Mouse (Mus musculus): Measurements from ENCODE around the gene Gm30302.
"Not testable (repeated sequence)": the region's sequence is repeated elsewhere in the genome, so short reads cannot be mapped to it uniquely, and the experiment has no call there.

Gene Gm30302

GRCm38 (mm10) chr13:49798901-49799300 is at the start of gene Gm30302:
Gm30302 (minus strand) TSS chr13:49799001.
- DNase-seq, result no peak

DNA sequence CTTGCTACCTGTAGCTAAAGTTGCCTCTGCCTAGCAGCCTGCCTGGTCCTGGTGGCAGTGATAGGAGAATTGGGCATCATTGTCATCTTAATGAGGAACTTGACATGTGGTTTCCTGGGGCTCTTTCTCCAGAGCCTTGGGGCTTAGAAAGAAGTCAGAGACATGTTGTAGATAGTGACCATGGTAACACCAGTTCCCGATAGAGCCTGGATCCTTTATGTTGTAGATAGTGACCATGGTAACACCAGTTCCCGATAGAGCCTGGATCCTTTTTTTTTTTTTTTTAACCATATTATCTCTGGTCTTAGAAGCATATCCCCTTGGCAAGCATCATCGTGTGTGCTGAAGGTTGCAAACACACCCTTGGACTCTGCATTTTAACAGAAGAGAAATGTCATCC is 48.0 kb upstream of the Gm30302 start:
- no peak for DNase-seq

- no peak for DNase-seq
Observed at GRCm38 (mm10) chr13:49846141-49846540, 47.3 kb upstream of the Gm30302 start.

DNA sequence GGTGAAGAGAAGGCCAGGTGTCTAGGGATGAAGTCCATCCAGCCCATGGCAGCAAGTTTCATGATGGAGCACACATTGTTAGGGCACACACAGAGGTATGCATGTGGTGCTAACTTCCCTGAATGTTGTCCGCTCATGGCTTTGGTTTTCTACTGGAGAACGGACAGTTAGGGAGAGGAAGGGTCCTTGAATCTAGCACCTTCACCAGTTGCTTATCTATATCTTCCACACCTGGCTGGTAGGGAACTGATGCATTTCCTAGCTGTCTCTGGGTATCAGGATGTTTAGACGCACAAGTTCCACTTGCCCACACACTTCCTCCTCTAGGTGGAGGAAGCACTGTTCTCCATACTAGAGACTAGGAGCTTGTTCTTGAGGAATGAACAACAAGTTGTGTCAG is 46.9 kb upstream of the Gm30302 start:
- DNase-seq, result no peak

- DNase-seq, result no peak
Observed at GRCm38 (mm10) chr13:49844071-49844470, 45.3 kb upstream of the Gm30302 start.

GRCm38 (mm10) chr13:49841186-49841585 is 42.4 kb upstream of the Gm30302 start:
- DNase-seq, result no peak

GRCm38 (mm10) chr13:49830355-49830754 is 31.6 kb upstream of the Gm30302 start:
- no peak for DNase-seq

DNA sequence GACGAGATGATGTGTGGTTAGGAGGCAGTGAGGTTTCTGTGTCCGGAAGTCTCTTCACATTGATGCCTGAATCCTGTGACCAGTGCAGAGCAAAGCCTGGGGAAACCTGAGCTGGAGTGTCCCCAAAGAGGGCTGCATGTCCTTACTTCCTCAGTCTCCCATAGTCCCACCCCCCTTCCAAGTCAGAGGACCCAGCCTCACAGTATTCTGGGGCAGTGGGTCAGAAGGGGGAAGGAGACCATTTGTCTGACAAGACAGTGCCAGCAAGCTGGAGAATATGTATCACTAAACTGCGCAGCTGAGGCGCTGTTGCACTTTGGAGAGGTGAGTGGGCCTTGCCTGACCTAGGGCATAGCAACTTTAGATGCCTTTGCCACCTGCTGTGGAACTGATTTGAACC is 26.5 kb upstream of the Gm30302 start:
- no peak for DNase-seq

- DNase-seq, result no peak
Observed at GRCm38 (mm10) chr13:49814958-49815357, 16.2 kb upstream of the Gm30302 start.

DNA sequence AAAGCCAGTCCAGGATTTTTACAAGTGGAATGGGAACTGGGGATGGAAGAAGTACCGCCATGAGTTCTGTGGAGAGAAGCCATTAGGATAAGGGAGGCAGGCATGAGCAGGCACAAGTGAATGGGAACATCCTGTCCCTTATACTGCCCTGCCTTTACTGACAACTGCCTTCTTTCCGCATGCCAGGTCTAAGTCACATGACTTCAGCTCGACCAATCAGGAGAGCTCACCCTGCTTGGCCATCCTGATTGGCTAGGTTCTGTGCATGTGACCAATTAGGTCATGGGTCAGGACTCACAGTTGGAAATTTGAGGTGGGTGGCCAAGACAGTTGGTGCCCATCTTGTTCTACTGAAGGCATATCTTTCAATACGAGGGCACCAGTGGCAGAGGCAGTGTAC is 15.6 kb upstream of the Gm30302 start:
- no peak for DNase-seq

DNA sequence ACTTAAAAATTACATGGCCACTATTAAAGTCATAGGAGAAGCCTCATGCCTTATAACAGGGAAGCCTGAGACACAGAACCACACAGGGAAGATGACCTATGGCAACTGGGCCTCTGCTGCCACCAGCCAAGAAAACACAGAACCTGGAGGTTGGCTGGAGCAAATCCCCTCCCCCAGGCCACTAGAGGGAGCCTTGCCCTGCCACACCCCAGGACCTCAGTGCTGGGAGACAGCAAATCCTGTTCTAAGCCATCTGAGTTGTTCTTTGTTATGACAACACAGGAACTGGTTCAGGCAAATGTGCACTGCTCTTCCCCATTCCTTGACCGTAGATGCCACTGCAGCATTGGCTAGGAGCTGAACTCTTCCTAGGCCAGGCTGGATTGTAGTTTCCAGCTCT is 8.3 kb upstream of the Gm30302 start:
- no peak for DNase-seq

GRCm38 (mm10) chr13:49788563-49789393 is 10.0 kb downstream of the Gm30302 start:
- DNase-seq, result no peak

- no peak for DNase-seq
Observed at GRCm38 (mm10) chr13:49783899-49784298, 14.9 kb downstream of the Gm30302 start.

DNA sequence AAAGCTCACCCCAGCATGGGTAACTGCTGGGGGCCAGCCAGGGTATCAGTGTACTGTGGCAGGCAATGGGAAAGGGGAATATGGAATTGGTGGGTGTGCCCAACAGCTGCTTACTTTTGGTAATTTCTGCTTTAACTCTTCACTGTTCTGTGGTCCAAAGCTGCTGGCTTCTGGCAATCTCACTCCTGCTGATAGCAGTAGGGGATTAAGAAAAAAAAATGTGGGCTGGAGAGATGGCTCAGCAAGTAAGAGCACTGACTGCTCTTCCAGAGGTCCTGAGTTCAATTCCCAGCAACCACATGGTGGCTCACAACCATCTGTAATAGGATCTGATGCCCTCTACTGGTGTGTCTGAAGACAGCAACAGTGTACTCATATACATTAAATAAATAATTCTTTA is 27.3 kb downstream of the Gm30302 start:
- DNase-seq, result not testable (repeated sequence)

- no peak for DNase-seq
Observed at GRCm38 (mm10) chr13:49769111-49769510, 29.7 kb downstream of the Gm30302 start.

GRCm38 (mm10) chr13:49768048-49768447 is 30.8 kb downstream of the Gm30302 start:
- DNase-seq, result no peak

DNA sequence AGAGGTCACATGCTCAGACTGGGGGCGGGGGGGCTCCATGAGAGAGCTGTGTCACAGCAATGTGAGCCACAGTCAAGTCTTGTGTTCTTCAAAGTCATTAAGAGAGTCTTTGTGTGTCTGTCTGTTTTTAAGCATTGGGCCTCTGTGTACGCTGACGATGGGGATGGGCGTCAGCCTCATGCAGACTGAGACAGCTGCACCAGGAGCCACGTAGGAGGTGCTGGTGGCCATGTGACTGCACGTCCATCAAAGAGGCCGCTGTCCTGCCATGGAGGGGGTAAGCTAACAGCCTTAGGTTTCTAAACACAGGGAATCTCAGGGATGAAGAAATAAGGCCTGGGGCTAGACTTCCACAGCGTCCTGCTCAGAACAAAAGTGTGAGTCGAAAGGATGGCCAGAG is 32.5 kb downstream of the Gm30302 start:
- no peak for DNase-seq

DNA sequence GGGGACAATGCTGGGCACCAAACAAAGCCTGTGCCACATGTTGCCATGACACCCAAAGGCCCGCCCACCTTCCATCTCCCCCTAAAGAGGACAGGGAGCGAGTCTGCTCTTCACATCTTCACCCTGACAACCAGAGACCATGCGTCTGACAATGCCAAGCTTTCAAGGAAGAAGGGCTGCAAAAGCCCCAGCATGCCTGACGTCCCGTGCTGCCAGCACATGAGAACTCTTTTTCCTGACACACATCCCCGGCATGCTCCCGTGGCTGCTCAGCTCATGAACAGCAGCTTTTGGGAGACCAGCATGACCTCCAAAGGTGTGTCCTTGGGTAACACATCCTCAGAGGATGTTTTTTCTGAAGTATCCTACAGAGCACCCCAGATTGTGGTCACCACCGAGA is 33.5 kb downstream of the Gm30302 start:
- DNase-seq, result no peak

GRCm38 (mm10) chr13:49762208-49762607 is 36.6 kb downstream of the Gm30302 start:
- DNase-seq, result no peak

GRCm38 (mm10) chr13:49760675-49761074 is 38.1 kb downstream of the Gm30302 start:
- DNase-seq, result no peak

DNA sequence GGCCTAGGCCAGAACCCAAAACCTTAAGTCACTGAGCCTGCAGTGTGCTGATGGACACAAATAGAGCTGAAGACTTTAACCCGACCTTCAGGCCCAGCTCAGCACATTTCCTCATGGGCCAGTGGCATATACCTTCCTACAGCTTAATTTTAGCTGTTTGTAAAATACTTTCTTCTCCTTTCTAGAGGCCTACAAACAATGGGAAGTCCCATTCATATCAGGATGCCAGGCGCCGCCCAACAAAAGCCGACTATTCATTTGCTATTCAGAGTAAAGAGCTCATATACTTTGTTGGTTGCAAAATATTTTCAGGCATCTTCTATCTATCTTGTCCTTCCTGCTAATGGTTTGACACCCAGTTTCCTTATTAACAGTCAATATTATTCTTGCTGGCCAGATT is 40.8 kb downstream of the Gm30302 start:
- DNase-seq, result no peak

- no peak for DNase-seq
Observed at GRCm38 (mm10) chr13:49756591-49756990, 42.2 kb downstream of the Gm30302 start.

- DNase-seq, result no peak
Observed at GRCm38 (mm10) chr13:49741285-49742040, 57.3 kb downstream of the Gm30302 start.

DNA sequence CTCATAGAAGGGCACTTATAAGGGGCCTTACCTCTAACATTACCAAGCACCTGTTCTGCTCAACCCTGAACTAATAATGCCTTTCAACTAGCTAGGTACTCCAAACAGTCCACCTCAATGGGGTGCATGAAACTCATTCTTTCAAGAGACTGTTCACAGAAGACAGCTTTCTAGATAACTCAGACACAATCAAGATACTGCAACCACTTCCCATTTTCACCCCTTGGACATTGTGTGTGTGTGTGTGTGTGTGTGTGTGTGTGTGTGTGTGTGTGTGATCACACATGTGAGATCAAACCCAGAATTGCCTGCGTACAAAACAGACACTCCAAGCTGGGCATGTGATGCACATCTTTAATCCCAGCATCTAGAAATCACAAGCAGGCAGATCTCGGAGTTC is 60.8 kb downstream of the Gm30302 start:
- no peak for DNase-seq
